Mouse (Mus musculus) liver, embryonic 14.5 days (tissue): ENCODE measurements around the gene Arhgap11a. TPM values are rescaled to one million over a fixed set of nuclear protein-coding genes. Genes with fewer than 3 reads are reported as not detected.

ENCODE experiments used
- ATAC-seq: fragments of 200-750 bp; cut with Nextera tagmentation; 2 replicates; pipeline ENCODE4 v1.8.0; 2017; ENCODE audit warnings: moderate number of reproducible peaks, mild to moderate bottlenecking, moderate library complexity; ENCODE audit not compliant: insufficient read depth
- DNase-seq, 3 experiments: peaks; one replicate each; pipeline ENCODE4 v3.0.0-alpha.2; 2012 to 2013; ENCODE audit warnings: low read depth in 3 of 3, low spot score in 3 of 3
- H3K27ac ChIP-seq: fragments of 300-500 bp; sonication (generic); 2 replicates; pipeline ENCODE4 v1.5.1; 2014; ENCODE audit warnings: moderate library complexity, mild to moderate bottlenecking, control low read depth, inconsistent platforms
- H3K27me3 ChIP-seq: fragments of 300-500 bp; sonication (generic); 2 replicates; pipeline ENCODE4 v1.6.1; 2014; ENCODE audit warnings: mild to moderate bottlenecking, low read length, moderate library complexity; ENCODE audit not compliant: control insufficient read depth, insufficient read depth
- H3K36me3 ChIP-seq: fragments of 300-500 bp; sonication (generic); replicated peaks from 2 replicates; pipeline ENCODE4 v1.6.1; 2014; ENCODE audit warnings: low read depth; ENCODE audit not compliant: control insufficient read depth, insufficient read depth
- H3K4me1 ChIP-seq, 2 experiments: fragments of 200-500 bp in 1 of 2; fragments of 300-500 bp in 1 of 2; sonication (generic) in 1 of 2; replicated peaks; 2 replicates each; pipeline ENCODE4 v1.6.1; 2012 to 2014; ENCODE audit warnings: antibody characterized with exemption in 1 of 2, inconsistent platforms in 1 of 2, low read length in 1 of 2; ENCODE audit not compliant: control insufficient read depth in 2 of 2, insufficient read depth in 2 of 2
- H3K4me2 ChIP-seq: fragments of 300-500 bp; sonication (generic); 2 replicates; pipeline ENCODE4 v1.6.1; 2014; ENCODE audit warnings: low read depth, mild to moderate bottlenecking, control low read depth, moderate library complexity
- H3K4me3 ChIP-seq, 2 experiments: fragments of 200-500 bp in 1 of 2; fragments of 300-500 bp in 1 of 2; sonication (generic) in 1 of 2; 2 replicates each; pipeline ENCODE4 v1.5.1; 2012 to 2014; ENCODE audit warnings: low read depth in 2 of 2, low read length in 2 of 2, mild to moderate bottlenecking in 2 of 2, control low read depth in 1 of 2, inconsistent platforms in 1 of 2, moderate library complexity in 1 of 2; ENCODE audit not compliant: insufficient read depth in 1 of 2
- H3K9ac ChIP-seq: fragments of 300-500 bp; sonication (generic); replicated peaks from 2 replicates; pipeline ENCODE4 v1.6.1; 2014; ENCODE audit warnings: mild to moderate bottlenecking, control low read depth, moderate library complexity
- H3K9me3 ChIP-seq: fragments of 300-500 bp; sonication (generic); 2 replicates; pipeline ENCODE4 v1.6.1; 2016; ENCODE audit warnings: low read length, mixed read lengths; ENCODE audit not compliant: control insufficient read depth
- CTCF ChIP-seq: IDR thresholded peaks from 2 replicates; pipeline ENCODE4 v1.5.1; 2016; ENCODE audit warnings: antibody characterized with exemption, low read depth, control low read depth
- EP300 ChIP-seq: IDR thresholded peaks from 2 replicates; pipeline ENCODE4 v1.6.1; 2016; ENCODE audit warnings: antibody characterized with exemption, low read depth
- WGBS: fragments of 180-500 bp; shearing (Covaris S2); extraction: QIAGEN DNeasy Blood & Tissue Kit; methylation state at CpG from one replicate; pipeline ENCODE4 v1.1.7; 2014; ENCODE audit not compliant: insufficient replicate concordance; 5-methylcytosine and 5-hydroxymethylcytosine counted together
- polyA plus RNA-seq, 2 experiments: library from polyadenylated mRNA; depleted of rRNA in 1 of 2; stranded (reverse) in 1 of 2; unstranded in 1 of 2; fragments of >200 nt; fragmentation: Nextera tagmentation in 1 of 2; extraction: Ambion mirVana in 1 of 2; gene quantifications; 2 replicates each; pipeline versions ENCODE4 v1.2.1 to v1.2.3; 2012 to 2014

Arhgap11a gene
- polyA plus RNA-seq, 2 experiments = 3.9 to 14.4 TPM

DNA sequence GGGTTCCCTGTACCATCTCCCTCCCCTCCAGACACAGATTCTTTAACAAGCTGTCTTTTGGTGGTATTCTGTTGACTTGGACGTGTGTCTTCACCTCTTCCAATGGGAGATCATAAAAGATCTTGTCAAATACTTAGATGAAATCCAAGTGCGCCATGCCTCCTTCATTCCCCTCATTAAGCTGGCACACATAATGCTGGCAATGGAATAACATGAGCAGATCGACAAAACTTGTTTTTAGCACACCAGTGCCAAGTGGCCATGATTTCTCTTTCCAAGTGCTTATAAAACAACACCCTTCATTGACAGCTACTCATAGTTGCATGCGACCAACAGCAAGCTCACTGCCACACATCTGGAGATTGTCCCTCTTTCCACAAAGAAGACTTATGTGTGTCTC lies 60.6 kb downstream of the Arhgap11a start:
- no peaks in the 10 kb centered on the region for H3K36me3 ChIP-seq
- H3K4me2 ChIP-seq = no peak overlapping the region
- no peaks in the 10 kb centered on the region for H3K4me1 ChIP-seq
- H3K4me3 ChIP-seq = no peak overlapping the region
- ATAC-seq (no peak), DNase-seq (no peak)
- WGBS = 56% methylated on average over 4 of the region's 4 CpGs
- H3K9ac ChIP-seq = no peak overlapping the region
- H3K27ac ChIP-seq = no peak overlapping the region
- TF ChIP-seq EP300 = no peak
- no peak for TF ChIP-seq CTCF
- H3K27me3 ChIP-seq = no peaks in the 10 kb centered on the region
- H3K9me3 ChIP-seq = no peaks in the 10 kb centered on the region

DNA sequence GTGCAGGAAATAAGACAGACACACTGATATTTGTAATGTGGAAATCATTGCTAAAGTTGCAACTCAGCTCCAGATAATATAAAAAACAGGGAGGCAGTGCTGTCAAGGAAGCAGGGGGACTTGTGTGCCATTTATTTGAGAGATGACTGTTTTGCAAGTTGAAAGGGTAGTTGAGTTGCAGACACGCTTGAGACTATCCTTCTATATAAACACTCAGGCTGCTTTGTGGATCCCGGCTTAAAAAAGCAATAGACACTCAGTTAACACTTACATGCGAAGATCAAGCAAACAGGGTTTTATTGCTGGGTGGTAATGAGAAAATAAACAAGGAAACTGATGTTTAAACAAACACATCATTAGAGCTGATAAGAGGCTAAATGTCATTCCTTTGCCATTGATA lies 63.6 kb downstream of the Arhgap11a start:
- TF ChIP-seq CTCF (no peak), EP300 (no peak)
- H3K9ac ChIP-seq = no peak overlapping the region
- no peaks in the 10 kb centered on the region for H3K9me3 ChIP-seq
- ATAC-seq = no peak
- 31% methylated on average over 3 of the region's 3 CpGs for WGBS
- no peak overlapping the region for H3K4me2 ChIP-seq
- no peaks in the 10 kb centered on the region for H3K4me1 ChIP-seq
- no peak overlapping the region for H3K4me3 ChIP-seq
- no peaks in the 10 kb centered on the region for H3K27me3 ChIP-seq
- H3K36me3 ChIP-seq = no peaks in the 10 kb centered on the region
- no peak overlapping the region for H3K27ac ChIP-seq
- no peak for DNase-seq

GRCm38 (mm10) chr2:113781521-113781920 lies 66.9 kb downstream of the Arhgap11a start:
- DNase-seq = no peak
- H3K27ac ChIP-seq = no peak overlapping the region
- H3K4me2 ChIP-seq = no peak overlapping the region
- no peaks in the 10 kb centered on the region for H3K4me1 ChIP-seq
- no peak for TF ChIP-seq CTCF
- TF ChIP-seq EP300 = no peak
- no peaks in the 10 kb centered on the region for H3K36me3 ChIP-seq
- H3K27me3 ChIP-seq = no peaks in the 10 kb centered on the region
- no peaks in the 10 kb centered on the region for H3K9me3 ChIP-seq
- H3K9ac ChIP-seq = no peak overlapping the region
- 49% methylated on average over 4 of the region's 4 CpGs for WGBS
- no peak overlapping the region for H3K4me3 ChIP-seq
- ATAC-seq = no peak

Other genes with a start within 250 kb of the Arhgap11a start
- 0.03 TPM in 1 of 2 replicates, not detected in the other for gene Grem1, start 90.0 kb downstream of the Arhgap11a start, polyA plus RNA-seq (2012; rRNA removed)
- gene Grem1, start 90.0 kb downstream of the Arhgap11a start, polyA plus RNA-seq (2014; fragmentation: Nextera tagmentation; extraction: Ambion mirVana) = not detected in 2 replicates
- 0.13 TPM in 2 replicates for gene Scg5, start 19.5 kb downstream of the Arhgap11a start, polyA plus RNA-seq (2012; rRNA removed)
- gene Scg5, start 19.5 kb downstream of the Arhgap11a start, polyA plus RNA-seq (2014; fragmentation: Nextera tagmentation; extraction: Ambion mirVana) = not detected in 2 replicates
- gene Gjd2, start 165.0 kb upstream of the Arhgap11a start, polyA plus RNA-seq (2012; rRNA removed) = 0.04 TPM in 1 of 2 replicates, not detected in the other
- gene Gjd2, start 165.0 kb upstream of the Arhgap11a start, polyA plus RNA-seq (2014; fragmentation: Nextera tagmentation; extraction: Ambion mirVana) = not detected in 2 replicates
- gene Actc1, start 204.9 kb upstream of the Arhgap11a start, polyA plus RNA-seq (2012; rRNA removed) = 1.1 and 1.6 TPM in 2 replicates
- gene Actc1, start 204.9 kb upstream of the Arhgap11a start, polyA plus RNA-seq (2014; fragmentation: Nextera tagmentation; extraction: Ambion mirVana) = 1.1 and 1.4 TPM in 2 replicates